Mouse (Mus musculus) adrenal gland, adult 18-20 months (tissue): ENCODE results near the gene Kif27. TPM values are rescaled to one million over a fixed set of nuclear protein-coding genes. Genes with fewer than 3 reads are reported as not detected.
A peak's percentile ranks its signal among the peaks of the same experiment; 100 is the strongest.
"Not testable (repeated sequence)": the region's sequence is repeated elsewhere in the genome, so short reads cannot be mapped to it uniquely, and the experiment has no call there.

ENCODE experiments used
- DNase-seq, 2 experiments: peaks; one replicate each; pipeline ENCODE4 v3.0.0; 2021 to 2022; ENCODE audit warnings: low spot score in 2 of 2
- total RNA-seq, 2 experiments: library from RNA; stranded (reverse); gene quantifications; 1 replicate in 1 of 2; 2 replicates in 1 of 2; pipeline ENCODE4 v1.2.3; 2021

Gene Kif27
- total RNA-seq, 2 experiments from 2014 or later: 0.70 to 0.90 TPM

GRCm38 (mm10) chr13:58365179-58365578 lies 6.3 kb upstream of the Kif27 start:
- DNase-seq: not testable (repeated sequence)

DNA sequence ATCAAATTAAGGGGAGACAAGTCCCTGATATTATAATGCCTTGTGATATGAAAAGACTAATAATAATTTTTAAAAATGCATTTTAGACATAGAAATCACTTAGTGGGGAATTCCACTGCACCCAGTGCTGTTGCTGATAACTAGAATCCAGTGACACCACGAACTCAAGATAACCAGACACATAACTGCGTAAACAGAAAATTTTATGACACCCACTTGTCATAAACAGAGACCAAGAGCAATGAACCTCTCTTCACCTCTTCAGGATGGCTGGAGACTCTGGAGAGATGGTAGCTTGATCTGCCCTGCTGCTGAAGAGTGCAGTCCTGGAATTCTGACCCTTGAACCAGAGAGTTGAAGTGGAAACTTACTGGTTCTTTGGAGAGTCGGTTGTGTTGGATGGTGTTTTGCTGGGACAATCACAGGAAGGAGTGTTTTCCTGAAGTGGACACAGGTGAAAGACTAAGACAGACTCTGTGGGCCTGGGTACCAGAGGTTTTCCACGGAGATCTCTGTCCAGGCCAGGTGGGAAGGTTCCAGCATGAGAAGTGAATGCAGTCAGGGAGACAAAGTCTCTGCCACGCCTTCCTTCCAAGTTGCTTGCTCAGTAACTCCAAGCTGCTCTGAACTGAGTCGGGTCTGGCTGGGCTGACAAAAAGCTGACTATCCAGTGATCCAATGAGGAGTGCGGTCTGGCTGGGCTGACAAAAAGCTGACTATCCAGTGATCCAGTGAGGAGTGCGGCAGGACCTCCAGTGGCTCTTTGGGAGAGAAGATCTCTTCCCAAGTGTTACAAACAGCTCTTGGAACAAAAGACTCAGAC lies 5.6 kb upstream of the Kif27 start:
- DNase-seq: no peak

GRCm38 (mm10) chr13:58359304-58359653 lies 357 bp upstream of the Kif27 start:
- DNase-seq: no peak

- DNase-seq: no peak
Measured at GRCm38 (mm10) chr13:58352996-58353395, 5.9 kb downstream of the Kif27 start.

- no peak for DNase-seq
Measured at GRCm38 (mm10) chr13:58350606-58351005, 8.3 kb downstream of the Kif27 start.

GRCm38 (mm10) chr13:58344505-58344904 lies 14.4 kb downstream of the Kif27 start:
- DNase-seq: no peak

- DNase-seq: no peak
Measured at GRCm38 (mm10) chr13:58337456-58337855, 21.5 kb downstream of the Kif27 start.

DNA sequence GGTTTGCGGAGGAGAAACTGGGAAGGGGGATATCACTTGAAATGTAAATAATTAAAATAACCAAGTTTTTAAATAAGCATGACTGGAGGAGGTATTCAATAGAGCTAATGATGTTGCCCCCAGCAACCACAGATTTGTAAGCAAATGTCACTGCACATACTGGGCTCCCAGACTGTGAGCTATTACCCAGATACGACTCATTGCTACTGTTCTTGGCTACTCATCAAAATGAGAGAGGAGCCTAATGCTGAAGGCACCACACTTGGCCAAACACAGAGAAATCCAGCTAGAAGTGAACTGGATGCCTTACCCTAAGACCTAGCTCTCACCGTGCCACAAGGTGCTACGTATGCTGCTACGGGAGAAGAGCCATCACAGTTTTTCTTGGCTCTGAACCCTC lies 24.8 kb downstream of the Kif27 start:
- DNase-seq: no peak

DNA sequence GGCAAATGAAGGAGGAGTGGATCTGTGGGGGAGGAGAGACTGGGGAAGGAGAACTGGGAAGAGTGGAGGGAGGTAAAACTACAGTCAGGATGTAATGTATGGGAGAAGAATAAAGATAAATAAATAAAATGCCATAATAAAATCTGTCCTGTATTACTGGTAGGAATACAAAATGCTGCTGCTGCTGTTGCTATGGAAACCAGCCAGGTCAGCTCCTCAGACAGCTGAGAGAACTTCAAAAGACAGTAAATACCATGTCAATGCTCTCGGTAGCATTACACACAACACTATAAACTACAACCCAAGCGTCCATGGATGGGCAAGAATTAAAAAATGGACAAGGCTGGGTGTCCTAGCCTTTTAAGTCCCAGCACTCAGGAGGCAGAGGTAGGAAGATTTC lies 41.2 kb downstream of the Kif27 start:
- DNase-seq: no peak

- DNase-seq: no peak
Measured at GRCm38 (mm10) chr13:58314991-58315390, 43.9 kb downstream of the Kif27 start.

DNA sequence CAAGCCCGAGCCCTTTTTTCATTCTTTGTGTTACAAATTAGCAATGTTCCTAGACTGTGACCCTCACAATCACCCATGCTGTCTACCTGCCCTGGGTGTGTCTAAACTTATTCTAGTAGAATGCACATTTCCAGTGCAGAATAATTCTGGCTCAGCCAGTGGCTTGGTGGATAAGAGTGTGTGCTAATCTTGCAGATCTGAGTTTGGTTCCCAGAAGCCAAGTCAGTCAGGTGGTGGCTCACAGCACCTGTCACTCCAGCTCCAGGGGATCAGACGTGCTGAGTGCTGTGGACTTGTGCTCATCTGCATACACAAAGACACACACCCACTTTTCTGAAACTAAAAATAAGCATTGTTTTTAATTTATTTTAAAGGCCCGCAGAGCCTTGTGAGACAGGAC lies 45.2 kb downstream of the Kif27 start:
- no peak for DNase-seq

GRCm38 (mm10) chr13:58311351-58311750 lies 47.6 kb downstream of the Kif27 start:
- peak in 1 of 2 experiments; percentile 32 for DNase-seq

- DNase-seq: no peak
Measured at GRCm38 (mm10) chr13:58309499-58309898, 49.4 kb downstream of the Kif27 start.

- DNase-seq: no peak
Measured at GRCm38 (mm10) chr13:58307453-58307852, 51.5 kb downstream of the Kif27 start.

- no peak for DNase-seq
Measured at GRCm38 (mm10) chr13:58305230-58305629, 53.7 kb downstream of the Kif27 start.

- no peak for DNase-seq
Measured at GRCm38 (mm10) chr13:58302421-58303145, 56.3 kb downstream of the Kif27 start.

- no peak for DNase-seq
Measured at GRCm38 (mm10) chr13:58301961-58302360, 57.0 kb downstream of the Kif27 start.

DNA sequence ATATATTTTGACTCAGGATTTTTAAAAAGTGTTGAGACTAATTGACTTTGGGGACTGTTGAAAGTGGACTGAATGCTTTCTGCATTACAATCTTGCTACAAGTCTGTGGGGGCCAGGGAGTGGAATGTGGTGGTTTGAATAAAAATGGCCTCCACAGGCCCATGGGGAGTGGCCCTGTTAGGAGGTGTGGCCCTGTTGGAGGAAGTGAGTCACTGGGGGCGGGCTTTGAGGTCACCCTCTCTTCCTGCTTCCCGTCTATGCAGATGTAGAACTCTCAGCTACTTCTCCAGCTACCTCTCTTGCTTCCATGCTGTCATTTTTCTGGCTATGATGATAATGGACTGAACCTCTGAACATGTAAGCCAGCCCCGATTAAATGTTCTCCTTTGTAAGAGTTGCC lies 60.2 kb downstream of the Kif27 start:
- no peak for DNase-seq

GRCm38 (mm10) chr13:58295582-58295981 lies 63.3 kb downstream of the Kif27 start:
- no peak for DNase-seq

- DNase-seq: no peak
Measured at GRCm38 (mm10) chr13:58292811-58293210, 66.1 kb downstream of the Kif27 start.

DNA sequence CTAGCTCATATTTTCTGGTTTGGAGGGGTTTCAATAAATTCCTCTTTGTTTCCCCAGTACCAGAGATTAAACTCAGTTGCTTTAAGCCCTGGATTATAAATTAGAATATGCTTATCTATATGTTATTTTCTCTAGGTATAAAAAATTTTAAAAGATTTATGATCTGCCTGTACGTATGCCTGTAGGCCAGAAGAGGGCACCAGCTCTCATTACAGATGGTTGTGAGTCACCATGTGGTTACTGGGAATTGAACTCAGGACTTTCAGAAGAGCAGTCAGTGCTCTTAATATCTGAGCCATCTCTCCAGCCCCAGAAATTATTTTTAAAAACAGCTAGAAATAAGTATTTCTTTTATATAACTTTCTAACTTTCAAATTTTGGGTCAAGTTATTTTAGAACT lies 69.6 kb downstream of the Kif27 start:
- DNase-seq: no peak

DNA sequence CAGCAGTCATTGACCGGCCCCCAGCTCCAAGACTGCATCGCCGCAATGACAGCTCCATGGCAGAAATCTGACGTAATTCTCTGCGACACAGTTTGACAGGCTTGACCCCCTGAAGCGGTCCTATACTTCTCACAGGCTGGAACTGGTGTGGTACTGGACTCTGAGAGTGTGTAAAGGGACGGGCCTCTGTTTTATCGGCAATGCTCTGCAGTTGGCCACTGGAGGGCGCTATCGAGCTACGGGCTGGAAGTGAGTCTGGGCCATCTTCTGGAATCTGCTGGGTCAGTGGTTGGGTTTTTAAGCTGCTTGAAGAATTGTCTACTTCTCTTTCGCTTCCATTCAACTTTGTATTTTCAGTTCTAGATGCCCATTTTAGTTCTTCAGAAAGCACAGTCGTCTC lies 71.1 kb downstream of the Kif27 start:
- peak; percentile 88 to 91 for DNase-seq

DNA sequence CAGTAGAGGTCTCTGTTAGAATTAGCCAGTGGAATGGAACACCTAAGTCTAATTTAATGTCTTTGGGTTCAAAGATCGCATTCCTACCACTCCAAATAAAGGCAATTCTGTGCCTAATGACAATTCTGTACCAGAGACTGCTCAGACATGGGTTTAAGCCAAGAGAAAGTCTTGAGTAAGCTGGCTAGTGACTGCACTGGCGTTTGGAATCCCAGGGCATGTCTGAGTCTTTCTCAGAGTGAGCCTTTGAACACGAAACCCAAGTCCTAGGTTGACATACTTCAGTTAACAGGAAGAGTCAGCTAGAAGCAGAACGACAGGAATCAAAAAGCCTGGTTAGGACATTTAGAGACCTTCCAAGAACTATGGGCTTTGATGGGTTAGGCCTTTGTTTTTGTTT lies 75.5 kb downstream of the Kif27 start:
- no peak for DNase-seq
